Mouse (Mus musculus) stomach, postnatal 0 days (tissue): ENCODE data around the gene Vps13a.

Experiments
- CTCF ChIP-seq: IDR thresholded peaks from 2 replicates; pipeline ENCODE4 v1.5.1; 2016; ENCODE audit warnings: antibody characterized with exemption, low read depth, mild to moderate bottlenecking, moderate library complexity
- EP300 ChIP-seq: optimal IDR thresholded peaks from 2 replicates; pipeline ENCODE3; 2016; ENCODE audit warnings: antibody characterized with exemption

DNA sequence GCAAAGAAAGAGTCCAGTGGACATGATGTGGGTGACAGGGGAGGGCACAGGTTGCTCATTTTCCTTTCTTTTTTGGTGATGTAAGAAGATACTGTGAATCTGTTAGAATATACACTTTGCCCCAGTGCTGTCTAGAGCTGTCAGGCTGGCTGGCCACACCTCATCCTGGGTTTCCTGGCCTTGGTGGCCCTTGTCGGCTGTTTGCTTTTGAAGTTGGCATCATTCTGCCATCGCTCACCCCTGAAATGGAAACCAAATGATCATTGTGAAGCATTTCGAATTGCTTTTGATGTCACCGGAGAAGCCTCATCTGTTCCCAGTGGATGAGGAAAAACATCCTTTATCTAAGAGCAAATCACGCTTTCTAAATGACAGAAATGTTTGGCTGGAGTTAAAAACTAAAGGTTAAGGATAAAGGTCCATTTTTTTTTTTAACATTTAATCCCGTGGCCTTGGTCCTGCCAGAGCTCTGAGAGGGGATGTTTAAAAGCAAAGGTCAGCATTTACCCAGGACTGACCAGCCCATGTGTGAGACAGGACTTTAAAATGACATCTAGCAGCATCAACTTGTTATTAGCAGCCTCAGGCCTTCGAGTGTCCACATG is 201.0 kb downstream of the Vps13a start:
- TF ChIP-seq CTCF (no peak), EP300 (no peak)
